Mouse (Mus musculus): ENCODE results near the gene Dner.
"Not testable (repeated sequence)": the region's sequence is repeated elsewhere in the genome, so short reads cannot be mapped to it uniquely, and the experiment has no call there.

Dner gene

DNA sequence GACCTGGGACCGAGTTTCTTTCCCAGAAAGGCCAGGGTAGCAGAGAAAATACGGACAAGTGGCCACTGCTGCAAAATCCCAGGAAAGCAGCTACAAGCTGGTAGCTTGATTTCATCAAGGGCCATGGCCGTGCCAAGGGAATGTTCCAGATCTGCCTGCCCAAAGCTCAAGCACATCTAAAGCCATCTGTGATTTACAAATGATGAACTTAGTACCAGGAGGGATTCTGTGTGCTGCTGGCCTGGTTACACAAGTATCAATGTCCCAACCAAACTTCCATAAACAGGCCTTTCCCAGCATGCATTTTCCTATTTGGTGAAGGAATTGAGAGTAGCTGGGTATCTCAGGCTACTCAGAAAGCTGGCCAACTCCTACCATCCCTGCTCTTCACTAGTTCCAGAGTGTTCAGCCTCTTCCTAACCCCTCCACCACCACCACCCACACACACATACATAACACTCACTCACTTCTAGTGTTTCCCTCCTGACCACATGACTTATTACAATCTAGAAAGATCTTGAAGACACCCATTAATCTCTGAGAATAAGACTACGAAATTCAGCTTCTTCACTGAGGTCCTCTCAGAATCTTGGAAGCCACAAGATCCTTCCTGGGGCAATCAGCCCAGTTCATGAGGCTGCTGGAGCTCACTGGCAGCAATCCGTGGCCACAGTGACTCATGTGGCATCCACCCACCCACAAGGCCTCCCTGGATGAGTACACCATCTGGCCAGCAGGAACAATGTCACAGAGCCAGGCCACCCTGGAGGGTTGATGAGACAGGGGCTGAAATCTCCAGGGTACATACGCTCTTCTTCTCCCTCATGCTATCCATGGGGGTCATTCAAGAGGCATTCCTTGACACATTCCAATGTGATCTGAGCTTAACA lies 336.2 kb downstream of the Dner start:
- ATAC-seq (ENCODE audit: insufficient number of reproducible peaks, low FRiP score, low TSS enrichment), result peak; percentile 75

DNA sequence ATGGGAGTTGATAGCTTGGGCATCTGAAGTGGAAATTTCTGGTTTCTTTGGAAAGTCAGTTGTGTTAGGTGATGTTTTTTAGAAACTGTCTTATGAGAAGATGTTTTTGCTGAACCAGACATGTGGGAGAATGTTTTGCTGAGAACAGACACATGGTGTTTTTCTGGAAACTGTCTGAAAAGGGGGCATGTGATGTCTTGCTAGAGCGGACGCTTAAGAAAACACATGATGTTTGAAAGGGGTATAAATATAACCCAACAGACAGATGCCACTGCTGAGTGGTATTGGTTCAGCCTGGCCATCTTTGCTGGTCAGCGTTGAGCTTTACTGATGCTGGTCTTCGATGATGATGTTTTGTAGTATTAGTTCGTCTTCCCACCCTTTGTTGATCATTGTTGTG lies 338.8 kb downstream of the Dner start:
- no peak for ATAC-seq (ENCODE audit: insufficient number of reproducible peaks, low FRiP score, low TSS enrichment)

DNA sequence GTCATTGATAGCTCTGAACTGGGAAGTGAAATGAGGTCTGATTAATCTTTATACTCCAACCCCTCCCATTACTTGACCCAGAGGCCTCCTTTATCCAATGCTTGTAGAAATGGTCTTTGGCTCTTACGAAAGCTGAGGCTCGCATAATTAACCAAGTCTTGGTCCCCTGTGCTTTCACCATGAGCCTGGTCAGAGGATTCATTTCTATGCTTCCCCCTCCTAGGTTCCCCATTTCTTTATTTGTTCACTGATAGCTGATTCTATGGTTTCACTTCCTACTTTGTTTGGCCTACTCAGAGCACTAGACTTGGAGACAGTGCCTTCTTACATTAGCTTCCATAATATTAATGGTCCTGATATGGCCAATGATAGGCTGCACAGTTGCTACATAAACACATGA lies 345.8 kb downstream of the Dner start:
- no peak for ATAC-seq (ENCODE audit: insufficient number of reproducible peaks, low FRiP score, low TSS enrichment)

DNA sequence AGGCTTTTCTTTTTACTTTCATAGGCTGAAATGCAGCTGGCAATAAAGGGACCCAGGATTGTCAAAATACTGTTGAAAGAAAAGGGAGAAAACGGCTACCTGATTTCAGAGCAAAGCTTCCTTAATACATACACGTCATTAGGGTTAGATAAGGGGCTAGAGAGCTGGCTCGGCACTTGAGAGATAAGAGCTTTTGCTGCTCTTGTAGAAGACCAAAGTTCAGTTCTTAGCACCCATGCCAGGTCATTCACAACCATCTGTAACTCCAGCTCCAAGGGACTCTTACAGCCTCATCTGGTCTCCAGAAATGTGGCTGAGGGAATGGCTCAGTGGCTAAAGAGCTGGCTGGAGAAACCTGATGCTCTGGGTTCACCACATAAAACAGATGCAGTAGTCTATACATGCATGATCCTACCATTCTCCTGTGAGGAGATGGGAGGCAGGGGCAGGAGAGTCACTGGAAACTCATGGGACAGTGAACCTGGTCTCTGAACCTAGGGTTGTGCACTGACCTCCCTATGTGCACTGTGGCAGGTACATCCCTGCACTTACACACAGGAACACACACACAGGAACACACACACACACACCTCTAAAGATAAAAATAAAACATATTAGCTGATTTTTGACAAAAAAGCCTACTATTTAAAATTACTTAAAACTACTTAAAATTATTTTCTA lies 348.1 kb downstream of the Dner start:
- ATAC-seq (ENCODE audit: insufficient number of reproducible peaks, low FRiP score, low TSS enrichment), result no peak

DNA sequence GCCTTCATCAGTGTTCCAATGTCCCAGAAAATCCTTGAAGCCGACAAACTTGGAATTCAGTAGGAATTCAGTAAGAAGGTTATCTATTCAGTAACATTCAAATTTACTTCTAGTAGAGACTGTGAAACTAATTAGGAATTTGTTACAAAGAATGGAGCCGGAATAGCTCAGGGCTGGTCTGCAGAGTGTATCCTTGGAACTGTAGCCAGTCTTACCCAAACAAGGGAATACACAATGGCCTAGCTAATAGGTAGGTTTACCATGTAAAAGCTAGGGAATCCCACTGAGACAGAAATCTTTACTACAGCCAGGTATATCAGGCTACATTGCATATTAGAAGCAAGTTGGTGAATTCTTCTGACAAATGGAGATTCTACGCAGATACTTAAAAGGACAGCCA lies 363.2 kb downstream of the Dner start:
- ATAC-seq (ENCODE audit: insufficient number of reproducible peaks, low FRiP score, low TSS enrichment), result not testable (repeated sequence)

DNA sequence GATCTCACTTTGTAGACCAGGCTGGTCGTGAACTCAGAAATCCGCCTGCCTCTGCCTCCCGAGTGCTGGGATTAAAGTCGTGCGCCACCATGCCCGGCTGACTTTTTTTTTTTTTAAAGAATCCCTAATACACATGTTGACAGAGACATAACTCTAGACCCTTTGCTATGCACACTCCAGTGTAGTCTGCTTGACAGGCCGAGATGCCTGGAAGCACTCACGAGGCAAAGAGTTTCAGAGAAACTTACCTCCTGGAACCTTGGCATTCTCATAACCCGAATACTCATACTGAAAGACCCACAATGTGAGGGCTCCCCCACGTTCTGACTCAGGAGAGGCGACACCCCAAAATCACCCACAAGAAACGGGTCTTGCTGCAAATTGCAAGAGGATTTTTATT lies 364.2 kb downstream of the Dner start:
- ATAC-seq (ENCODE audit: insufficient number of reproducible peaks, low FRiP score, low TSS enrichment), result not testable (repeated sequence)

DNA sequence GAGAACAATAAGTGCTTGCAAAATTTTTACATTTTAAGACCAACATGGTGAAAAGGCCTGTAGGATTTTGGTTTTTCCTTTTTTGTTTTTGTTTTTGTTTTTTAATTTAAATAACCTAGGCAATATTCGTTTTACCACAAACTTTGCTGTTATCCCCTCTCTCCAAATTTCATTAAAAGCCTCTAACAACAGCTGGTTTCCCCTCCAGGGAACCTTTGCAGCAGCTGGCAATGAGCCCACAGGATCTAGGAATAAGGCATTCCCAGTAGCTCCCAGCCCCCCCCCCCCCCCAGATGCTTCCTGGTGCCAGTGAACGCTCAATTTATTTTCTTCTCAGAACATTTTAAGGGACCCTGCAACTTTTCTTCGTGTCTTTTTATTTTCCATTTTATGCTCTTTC lies 370.7 kb downstream of the Dner start:
- no peak for ATAC-seq (ENCODE audit: insufficient number of reproducible peaks, low FRiP score, low TSS enrichment)

DNA sequence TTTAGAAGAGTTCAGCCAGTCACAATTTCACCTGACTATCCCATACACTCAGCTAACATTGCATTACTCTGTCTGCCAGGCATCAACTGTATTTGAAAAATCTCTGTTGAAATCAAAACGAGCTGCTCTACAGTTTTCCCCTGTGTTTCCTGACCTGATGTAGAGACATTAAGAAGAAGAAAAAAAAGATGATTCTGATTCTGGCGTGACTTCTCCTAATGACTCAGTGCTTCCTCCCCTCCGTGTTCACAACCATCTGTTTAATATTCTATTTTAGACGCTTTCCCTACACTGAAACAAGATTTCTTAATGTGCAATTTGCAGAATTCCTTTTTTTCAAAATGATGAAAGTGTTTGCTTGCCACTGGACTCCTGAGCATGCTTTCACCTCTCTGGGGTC lies 374.7 kb downstream of the Dner start:
- ATAC-seq (ENCODE audit: insufficient number of reproducible peaks, low FRiP score, low TSS enrichment), result 0 out of 2 replicates have a peak, but pooled peaks have one; percentile 65
